Mouse (Mus musculus): ENCODE results near the gene Zkscan7. TPM values are rescaled to one million over a fixed set of nuclear protein-coding genes. Genes with fewer than 3 reads are reported as not detected.
"Not testable (repeated sequence)": the region's sequence is repeated elsewhere in the genome, so short reads cannot be mapped to it uniquely, and the experiment has no call there.

Gene Zkscan7
- 10 to 100 TPM in 3 of 4 experiments, 1 to 10 TPM in 1; 8.3 to 12.8 (median 11.1) TPM for total RNA-seq (2022)

- DNase-seq: no peak
Observed at GRCm38 (mm10) chr9:122885385-122885784, at the start of gene Zkscan7. Zkscan7 (plus strand) TSS chr9:122885685.

GRCm38 (mm10) chr9:122836126-122836525, 49.4 kb upstream of the Zkscan7 start:
- DNase-seq: no peak

- no peak for DNase-seq
Observed at GRCm38 (mm10) chr9:122836790-122837189, 48.7 kb upstream of the Zkscan7 start.

GRCm38 (mm10) chr9:122837216-122837615, 48.3 kb upstream of the Zkscan7 start:
- no peak for DNase-seq

GRCm38 (mm10) chr9:122837680-122838079, 47.8 kb upstream of the Zkscan7 start:
- DNase-seq: no peak

- no peak for DNase-seq
Observed at GRCm38 (mm10) chr9:122843760-122844159, 41.7 kb upstream of the Zkscan7 start, which contains the start of gene Gm35549. Gm35549 (minus strand) TSS chr9:122844035.

- DNase-seq: no peak
Observed at GRCm38 (mm10) chr9:122845621-122846020, 39.9 kb upstream of the Zkscan7 start.

GRCm38 (mm10) chr9:122846156-122846555, 39.3 kb upstream of the Zkscan7 start:
- DNase-seq: no peak

- not testable (repeated sequence) for DNase-seq
Observed at GRCm38 (mm10) chr9:122847811-122848311, 37.6 kb upstream of the Zkscan7 start.

GRCm38 (mm10) chr9:122854526-122854925, 31.0 kb upstream of the Zkscan7 start:
- no peak for DNase-seq

- DNase-seq: not testable (repeated sequence)
Observed at GRCm38 (mm10) chr9:122855141-122855540, 30.3 kb upstream of the Zkscan7 start.

GRCm38 (mm10) chr9:122855617-122856016, 29.9 kb upstream of the Zkscan7 start:
- no peak for DNase-seq

- no peak for DNase-seq
Observed at GRCm38 (mm10) chr9:122856716-122857115, 28.8 kb upstream of the Zkscan7 start.

GRCm38 (mm10) chr9:122860752-122861151, 24.7 kb upstream of the Zkscan7 start:
- DNase-seq: no peak

GRCm38 (mm10) chr9:122863731-122864130, 21.8 kb upstream of the Zkscan7 start:
- no peak for DNase-seq

GRCm38 (mm10) chr9:122864848-122865247, 20.6 kb upstream of the Zkscan7 start:
- DNase-seq: no peak

GRCm38 (mm10) chr9:122865697-122866166, 19.8 kb upstream of the Zkscan7 start, which contains the start of gene Zfp445:
Zfp445 (minus strand) TSS chr9:122866006.
- peak; percentile 82 for DNase-seq

GRCm38 (mm10) chr9:122866192-122866591, 19.3 kb upstream of the Zkscan7 start:
- no peak for DNase-seq

GRCm38 (mm10) chr9:122872595-122872994, 12.9 kb upstream of the Zkscan7 start:
- DNase-seq: no peak

- no peak for DNase-seq
Observed at GRCm38 (mm10) chr9:122874653-122875052, 10.8 kb upstream of the Zkscan7 start.

- no peak for DNase-seq
Observed at GRCm38 (mm10) chr9:122875145-122875544, 10.3 kb upstream of the Zkscan7 start.

GRCm38 (mm10) chr9:122886372-122887179, 1.1 kb downstream of the Zkscan7 start:
- DNase-seq: peak; percentile 42

GRCm38 (mm10) chr9:122901047-122901446, 15.6 kb downstream of the Zkscan7 start:
- no peak for DNase-seq

Measured in adrenal gland, adult 8-10 months (tissue).